Mouse (Mus musculus) bone marrow macrophage, adult 2 months (primary cell): ENCODE data around the gene Gdf10.

Experiments
- CTCF ChIP-seq: IDR thresholded peaks from 2 replicates; pipeline ENCODE4 v1.5.1; 2012; ENCODE audit warnings: low read depth, mild to moderate bottlenecking, low read length, moderate library complexity
- POLR2A ChIP-seq: IDR thresholded peaks from 2 replicates; pipeline ENCODE4 v1.6.1; 2012; ENCODE audit warnings: mild to moderate bottlenecking, low read depth, low read length, borderline replicate concordance

GRCm38 (mm10) chr14:33956055-33956454, 32.7 kb downstream of the Gdf10 start:
- no peak for TF ChIP-seq CTCF
- no peak for TF ChIP-seq POLR2A
